Mouse (Mus musculus) embryonic fibroblast, embryonic 13.5 days (primary cell): ENCODE measurements at regions not wholly inside any gene's neighbourhood (a gene's known extent, or its start where the extent isn't known, plus 50 kb on each side); places are given as distances from the start of the nearest gene placed in this dataset.

ENCODE experiments used
- CTCF ChIP-seq: IDR thresholded peaks from 2 replicates; pipeline ENCODE4 v1.5.1; 2011; ENCODE audit warnings: mild to moderate bottlenecking, control low read depth, low read length, moderate library complexity, borderline replicate concordance; ENCODE audit not compliant: insufficient read depth
- POLR2A ChIP-seq: IDR thresholded peaks from 2 replicates; pipeline ENCODE4 v1.6.1; 2011; ENCODE audit warnings: low read depth, mild to moderate bottlenecking, control low read depth, low read length, moderate library complexity

GRCm38 (mm10) chr4:55733223-55733622 lies 201.0 kb upstream of the Klf4 start:
- TF ChIP-seq POLR2A (no peak), CTCF (no peak)
